Mouse (Mus musculus): ENCODE measurements at regions not wholly inside any gene's neighbourhood (a gene's known extent, or its start where the extent isn't known, plus 50 kb on each side); places are given as distances from the start of the nearest gene placed in this dataset.
A peak's percentile ranks its signal among the peaks of the same experiment; 100 is the strongest.
"Not testable (repeated sequence)": the region's sequence is repeated elsewhere in the genome, so short reads cannot be mapped to it uniquely, and the experiment has no call there.

- not testable (repeated sequence) for DNase-seq, H3K9ac ChIP-seq, ATAC-seq
Measured at GRCm38 (mm10) chr5:109842186-109842978, 80.8 kb upstream of the Gm15446 start.

GRCm38 (mm10) chr5:109844236-109844635, 79.0 kb upstream of the Gm15446 start:
- DNase-seq; ATAC-seq; H3K9ac ChIP-seq; H3K27me3 ChIP-seq (ENCODE audit: insufficient read depth, low read length); H3K9me3 ChIP-seq (ENCODE audit: low read length); H3K36me3 ChIP-seq (ENCODE audit: insufficient read depth); H3K4me1 ChIP-seq (ENCODE audit: insufficient read depth); H3K27ac ChIP-seq (ENCODE audit: low read depth, low read length); H3K4me2 ChIP-seq (ENCODE audit: low read depth); H3K4me3 ChIP-seq (ENCODE audit: low read depth, low read length): not testable (repeated sequence)
- 92% methylated on average over 2 of the region's 2 CpGs for WGBS

More at GRCm38 (mm10) chr5:109842186-109842978, 80.8 kb upstream of the Gm15446 start:
- not testable (repeated sequence) for H3K4me2 ChIP-seq (ENCODE audit: low read depth); H3K9me3 ChIP-seq (ENCODE audit: low read length); H3K4me1 ChIP-seq (ENCODE audit: insufficient read depth); H3K27me3 ChIP-seq (ENCODE audit: insufficient read depth, low read length); H3K4me3 ChIP-seq (ENCODE audit: low read depth, low read length); H3K27ac ChIP-seq (ENCODE audit: low read depth, low read length); H3K36me3 ChIP-seq (ENCODE audit: insufficient read depth)
- WGBS = 89% methylated on average over 7 of the region's 7 CpGs

GRCm38 (mm10) chr5:109844753-109845186, 78.4 kb upstream of the Gm15446 start:
- Histone ChIP-seq H3K4me3 (ENCODE audit: low read depth, low read length) (peak overlapping the region; percentile 24), H3K4me1 (ENCODE audit: insufficient read depth) (no peaks in the 10 kb centered on the region), H3K27me3 (ENCODE audit: insufficient read depth, low read length) (no peaks in the 10 kb centered on the region), H3K36me3 (ENCODE audit: insufficient read depth) (no peaks in the 10 kb centered on the region), H3K4me2 (ENCODE audit: low read depth) (peak overlapping the region; percentile 35), H3K27ac (ENCODE audit: low read depth, low read length) (no peak overlapping the region), H3K9me3 (ENCODE audit: low read length) (no peaks in the 10 kb centered on the region), H3K9ac (no peak overlapping the region)
- WGBS = 24% methylated on average over 15 of the region's 15 CpGs
- TF ChIP-seq CTCF (IDR thresholded peaks at IDR 0.05; ENCODE audit: low read depth) = no peak
- ATAC-seq (0 out of 2 replicates have a peak, but pooled peaks have one; percentile 20), DNase-seq (peak; percentile 1)

GRCm38 (mm10) chr5:109851225-109851624, 72.0 kb upstream of the Gm15446 start:
- not testable (repeated sequence) for H3K4me3 ChIP-seq (ENCODE audit: low read depth, low read length); H3K27me3 ChIP-seq (ENCODE audit: insufficient read depth, low read length); DNase-seq; H3K36me3 ChIP-seq (ENCODE audit: insufficient read depth); ATAC-seq; H3K9ac ChIP-seq; H3K4me1 ChIP-seq (ENCODE audit: insufficient read depth); H3K9me3 ChIP-seq (ENCODE audit: low read length); H3K27ac ChIP-seq (ENCODE audit: low read depth, low read length); H3K4me2 ChIP-seq (ENCODE audit: low read depth)

GRCm38 (mm10) chr5:109860402-109860801, 62.8 kb upstream of the Gm15446 start:
- WGBS = 82% methylated on average over 4 of the region's 4 CpGs
- H3K4me2 ChIP-seq (ENCODE audit: low read depth) = no peak overlapping the region
- H3K9ac ChIP-seq = no peak overlapping the region
- DNase-seq (no peak), ATAC-seq (no peak)
- no peaks in the 10 kb centered on the region for H3K27me3 ChIP-seq (ENCODE audit: insufficient read depth, low read length)
- no peak for TF ChIP-seq CTCF (IDR thresholded peaks at IDR 0.05; ENCODE audit: low read depth)
- H3K9me3 ChIP-seq (ENCODE audit: low read length) = no peaks in the 10 kb centered on the region
- no peak overlapping the region for H3K27ac ChIP-seq (ENCODE audit: low read depth, low read length)
- H3K4me3 ChIP-seq (ENCODE audit: low read depth, low read length) = no peak overlapping the region
- no peaks in the 10 kb centered on the region for H3K36me3 ChIP-seq (ENCODE audit: insufficient read depth)
- H3K4me1 ChIP-seq (ENCODE audit: insufficient read depth) = no peaks in the 10 kb centered on the region

GRCm38 (mm10) chr5:109864517-109864916, 58.7 kb upstream of the Gm15446 start:
- not testable (repeated sequence) for H3K4me1 ChIP-seq (ENCODE audit: insufficient read depth); H3K27me3 ChIP-seq (ENCODE audit: insufficient read depth, low read length); ATAC-seq; H3K4me3 ChIP-seq (ENCODE audit: low read depth, low read length); H3K9me3 ChIP-seq (ENCODE audit: low read length); H3K27ac ChIP-seq (ENCODE audit: low read depth, low read length); H3K4me2 ChIP-seq (ENCODE audit: low read depth); H3K9ac ChIP-seq; DNase-seq; H3K36me3 ChIP-seq (ENCODE audit: insufficient read depth)

- TF ChIP-seq CTCF (IDR thresholded peaks at IDR 0.05; ENCODE audit: low read depth) = no peak
- no peaks in the 10 kb centered on the region for H3K9me3 ChIP-seq (ENCODE audit: low read length)
- no peak for ATAC-seq
- peaks cover 5% of the 10 kb centered on the region; the same call in 1 of the 2 replicates for H3K4me1 ChIP-seq (ENCODE audit: insufficient read depth)
- WGBS = 64% methylated on average over 1 of the region's 1 CpGs
- H3K36me3 ChIP-seq (ENCODE audit: insufficient read depth) = no peaks in the 10 kb centered on the region
- no peak overlapping the region for H3K9ac ChIP-seq
- no peak overlapping the region for H3K4me2 ChIP-seq (ENCODE audit: low read depth)
- no peaks in the 10 kb centered on the region for H3K27me3 ChIP-seq (ENCODE audit: insufficient read depth, low read length)
- no peak for DNase-seq
- no peak overlapping the region for H3K4me3 ChIP-seq (ENCODE audit: low read depth, low read length)
- no peak overlapping the region for H3K27ac ChIP-seq (ENCODE audit: low read depth, low read length)
Measured at GRCm38 (mm10) chr5:109865628-109866027, 57.6 kb upstream of the Gm15446 start.
